Mouse (Mus musculus): ENCODE results near the gene Ppp1r36. TPM values are rescaled to one million over a fixed set of nuclear protein-coding genes. Genes with fewer than 3 reads are reported as not detected.
"Not testable (repeated sequence)": the region's sequence is repeated elsewhere in the genome, so short reads cannot be mapped to it uniquely, and the experiment has no call there.

Ppp1r36 gene
- polyA plus RNA-seq, 1 experiment from 2014 or later = 0.51 TPM

DNA sequence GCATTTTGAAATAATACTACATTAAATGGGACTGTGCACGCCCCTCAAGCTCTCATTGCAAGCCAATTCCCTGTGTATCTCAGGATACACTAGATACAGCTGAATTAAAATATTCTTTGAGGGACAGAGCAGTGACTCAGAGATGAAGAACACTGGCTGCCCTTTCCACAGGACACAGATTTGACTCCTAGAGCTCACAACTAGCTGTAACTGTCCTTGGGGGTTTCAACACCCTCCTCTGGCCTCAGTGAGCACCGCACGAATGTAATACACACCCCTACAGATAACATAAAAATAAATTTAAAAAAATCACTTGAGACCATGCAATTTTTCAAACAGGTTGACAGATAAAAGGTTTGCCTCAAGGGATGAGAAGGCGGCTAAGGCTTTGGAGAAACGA is 10.2 kb downstream of the Ppp1r36 start:
- H3K27me3 ChIP-seq (replicated peaks; ENCODE audit: control insufficient read depth, insufficient read depth, low read length) = no peaks in the 10 kb centered on the region
- no peaks in the 10 kb centered on the region for H3K9me3 ChIP-seq (ENCODE audit: control insufficient read depth, low read length)
- H3K4me3 ChIP-seq (ENCODE audit: low read depth, low read length) = no peak overlapping the region
- DNase-seq (ENCODE audit: low spot score) (no peak), ATAC-seq (replicated peaks; ENCODE audit: low FRiP score) (no peak)
- H3K4me1 ChIP-seq (replicated peaks; ENCODE audit: control insufficient read depth, insufficient read depth, low read length) = no peaks in the 10 kb centered on the region
- H3K27ac ChIP-seq (ENCODE audit: low read depth, low read length) = no peak overlapping the region
- no peaks in the 10 kb centered on the region for H3K36me3 ChIP-seq (ENCODE audit: control insufficient read depth, insufficient read depth, low read length)
- WGBS = 52% methylated on average over 5 of the region's 5 CpGs
- H3K9ac ChIP-seq (ENCODE audit: low read depth, low read length) = no peak overlapping the region
- no peak overlapping the region for H3K4me2 ChIP-seq

DNA sequence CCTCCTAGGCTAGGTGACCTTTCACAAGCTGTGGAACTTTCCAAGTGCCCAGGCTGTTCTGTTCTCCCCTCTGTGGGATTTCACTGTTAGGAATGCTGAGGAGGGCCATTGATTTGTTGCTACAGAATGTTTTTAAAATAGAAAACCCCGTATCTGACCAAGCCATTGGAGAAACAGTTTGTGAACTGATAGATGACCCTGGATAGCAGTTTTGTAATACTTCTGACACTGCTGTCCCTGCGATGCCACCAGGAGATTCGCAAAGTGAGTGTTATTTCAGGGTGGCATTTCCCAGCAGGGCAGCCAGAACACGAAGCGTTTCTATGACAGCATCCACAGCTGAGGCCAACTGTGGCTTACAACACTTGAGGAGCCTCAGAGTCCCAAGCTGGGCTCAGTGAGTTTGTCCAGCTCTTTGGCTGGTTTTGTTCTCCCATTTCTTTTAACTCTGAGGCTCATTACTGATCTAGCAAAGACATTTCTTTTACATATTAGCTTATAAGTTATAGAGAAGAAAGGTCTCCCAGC is 13.6 kb downstream of the Ppp1r36 start:
- Histone ChIP-seq H3K27ac (ENCODE audit: low read depth, low read length) (no peak overlapping the region), H3K4me3 (ENCODE audit: low read depth, low read length) (no peak overlapping the region), H3K4me1 (replicated peaks; ENCODE audit: control insufficient read depth, insufficient read depth, low read length) (no peaks in the 10 kb centered on the region), H3K9me3 (ENCODE audit: control insufficient read depth, low read length) (no peaks in the 10 kb centered on the region), H3K27me3 (replicated peaks; ENCODE audit: control insufficient read depth, insufficient read depth, low read length) (peaks cover 21% of the 10 kb centered on the region), H3K36me3 (ENCODE audit: control insufficient read depth, insufficient read depth, low read length) (no peaks in the 10 kb centered on the region), H3K9ac (ENCODE audit: low read depth, low read length) (no peak overlapping the region), H3K4me2 (no peak overlapping the region)
- WGBS = 51% methylated on average over 5 of the region's 5 CpGs
- DNase-seq (ENCODE audit: low spot score) (no peak), ATAC-seq (replicated peaks; ENCODE audit: low FRiP score) (no peak)

- no peaks in the 10 kb centered on the region for H3K4me1 ChIP-seq (replicated peaks; ENCODE audit: control insufficient read depth, insufficient read depth, low read length)
- no peaks in the 10 kb centered on the region for H3K36me3 ChIP-seq (ENCODE audit: control insufficient read depth, insufficient read depth, low read length)
- no peak overlapping the region for H3K9ac ChIP-seq (ENCODE audit: low read depth, low read length)
- no peak overlapping the region for H3K27ac ChIP-seq (ENCODE audit: low read depth, low read length)
- WGBS = 77% methylated on average over 6 of the region's 6 CpGs
- DNase-seq (ENCODE audit: low spot score) = no peak
- no peaks in the 10 kb centered on the region for H3K9me3 ChIP-seq (ENCODE audit: control insufficient read depth, low read length)
- no peak for ATAC-seq (replicated peaks; ENCODE audit: low FRiP score)
- peaks cover 24% of the 10 kb centered on the region for H3K27me3 ChIP-seq (replicated peaks; ENCODE audit: control insufficient read depth, insufficient read depth, low read length)
- no peak overlapping the region for H3K4me2 ChIP-seq
- H3K4me3 ChIP-seq (ENCODE audit: low read depth, low read length) = no peak overlapping the region
Observed at GRCm38 (mm10) chr12:76431431-76431830, 14.1 kb downstream of the Ppp1r36 start.

DNA sequence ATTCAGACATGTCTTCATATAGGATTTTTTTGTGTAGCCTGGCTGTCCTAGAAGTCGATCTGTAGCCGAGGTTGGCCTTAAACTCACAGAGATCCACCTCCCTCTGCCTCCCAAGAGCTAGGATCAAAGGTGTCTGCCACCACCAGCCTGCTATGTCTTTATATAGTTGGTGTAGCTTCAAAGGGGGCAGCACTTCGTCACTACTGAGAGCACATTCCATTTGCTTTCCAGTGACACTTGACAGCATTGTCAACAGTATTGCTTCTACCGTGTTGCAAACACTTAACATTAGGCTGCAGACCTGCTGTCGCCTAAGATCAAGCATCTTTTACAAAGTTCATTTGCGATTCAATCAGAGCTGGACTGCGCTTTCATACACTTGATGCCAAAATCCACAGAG is 16.8 kb downstream of the Ppp1r36 start:
- no peaks in the 10 kb centered on the region for H3K9me3 ChIP-seq (ENCODE audit: control insufficient read depth, low read length)
- WGBS = 36% methylated on average over 7 of the region's 7 CpGs
- no peaks in the 10 kb centered on the region for H3K36me3 ChIP-seq (ENCODE audit: control insufficient read depth, insufficient read depth, low read length)
- H3K27me3 ChIP-seq (replicated peaks; ENCODE audit: control insufficient read depth, insufficient read depth, low read length) = peaks cover 24% of the 10 kb centered on the region
- H3K27ac ChIP-seq (ENCODE audit: low read depth, low read length) = no peak overlapping the region
- no peaks in the 10 kb centered on the region for H3K4me1 ChIP-seq (replicated peaks; ENCODE audit: control insufficient read depth, insufficient read depth, low read length)
- no peak overlapping the region for H3K4me3 ChIP-seq (ENCODE audit: low read depth, low read length)
- ATAC-seq (replicated peaks; ENCODE audit: low FRiP score) (no peak), DNase-seq (ENCODE audit: low spot score) (no peak)
- H3K4me2 ChIP-seq = no peak overlapping the region
- no peak overlapping the region for H3K9ac ChIP-seq (ENCODE audit: low read depth, low read length)

DNA sequence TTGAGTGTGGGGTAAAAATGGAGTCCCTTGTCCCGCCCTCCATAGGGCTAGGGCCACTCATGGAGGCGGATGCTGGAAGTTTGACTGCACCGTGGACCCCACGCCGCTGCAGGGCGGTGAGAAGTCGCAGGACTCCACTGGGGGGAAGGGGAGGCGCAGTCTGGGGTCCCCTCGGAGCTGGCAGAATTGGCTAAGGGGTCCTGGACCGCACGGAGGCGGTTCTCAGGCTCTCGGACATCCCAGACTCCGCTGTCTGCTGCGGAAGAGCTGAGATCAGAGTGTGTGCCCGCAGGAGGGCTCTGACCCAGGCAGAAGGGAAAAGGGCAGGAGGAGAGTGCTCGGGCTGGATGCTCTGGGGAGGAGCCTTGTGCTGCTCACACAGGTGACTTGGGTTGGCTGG is 17.7 kb downstream of the Ppp1r36 start:
- WGBS = 5% methylated on average over 17 of the region's 17 CpGs
- no peak for ATAC-seq (replicated peaks; ENCODE audit: low FRiP score)
- Histone ChIP-seq H3K9ac (ENCODE audit: low read depth, low read length) (no peak overlapping the region), H3K9me3 (ENCODE audit: control insufficient read depth, low read length) (no peaks in the 10 kb centered on the region), H3K36me3 (ENCODE audit: control insufficient read depth, insufficient read depth, low read length) (no peaks in the 10 kb centered on the region), H3K4me3 (ENCODE audit: low read depth, low read length) (peak overlapping the region; percentile 36), H3K27ac (ENCODE audit: low read depth, low read length) (no peak overlapping the region), H3K4me2 (peak overlapping the region; percentile 60), H3K27me3 (replicated peaks; ENCODE audit: control insufficient read depth, insufficient read depth, low read length) (peaks cover 24% of the 10 kb centered on the region), H3K4me1 (replicated peaks; ENCODE audit: control insufficient read depth, insufficient read depth, low read length) (no peaks in the 10 kb centered on the region)
- DNase-seq (ENCODE audit: low spot score) = no peak

DNA sequence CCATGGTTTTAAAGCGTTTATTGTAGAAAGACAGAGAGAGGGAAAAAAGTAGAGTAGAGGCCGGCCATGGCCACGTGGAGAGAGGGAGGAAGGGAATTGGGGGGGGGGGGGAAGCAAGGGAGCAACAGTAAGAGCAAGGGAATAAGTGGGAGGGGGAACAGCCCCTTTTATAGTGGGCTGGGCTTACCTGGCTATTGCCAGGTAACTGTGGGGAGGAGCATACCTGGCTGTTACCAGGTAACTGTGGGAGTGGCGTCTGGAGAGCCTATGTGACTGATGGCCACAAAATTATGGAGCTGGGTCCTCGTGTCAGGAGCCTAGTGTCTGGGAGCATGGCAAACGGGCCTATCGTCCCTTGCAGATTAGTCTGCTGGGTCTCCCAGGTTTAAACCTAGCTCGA is 18.2 kb downstream of the Ppp1r36 start:
- H3K9me3 ChIP-seq (ENCODE audit: control insufficient read depth, low read length) = no peaks in the 10 kb centered on the region
- H3K4me2 ChIP-seq = peak overlapping the region; percentile 60
- no peaks in the 10 kb centered on the region for H3K36me3 ChIP-seq (ENCODE audit: control insufficient read depth, insufficient read depth, low read length)
- WGBS = 33% methylated on average over 8 of the region's 8 CpGs
- DNase-seq (ENCODE audit: low spot score) (no peak), ATAC-seq (replicated peaks; ENCODE audit: low FRiP score) (no peak)
- no peaks in the 10 kb centered on the region for H3K4me1 ChIP-seq (replicated peaks; ENCODE audit: control insufficient read depth, insufficient read depth, low read length)
- H3K4me3 ChIP-seq (ENCODE audit: low read depth, low read length) = no peak overlapping the region
- no peak overlapping the region for H3K9ac ChIP-seq (ENCODE audit: low read depth, low read length)
- H3K27ac ChIP-seq (ENCODE audit: low read depth, low read length) = no peak overlapping the region
- H3K27me3 ChIP-seq (replicated peaks; ENCODE audit: control insufficient read depth, insufficient read depth, low read length) = peaks cover 24% of the 10 kb centered on the region

GRCm38 (mm10) chr12:76443488-76443887 is 26.1 kb downstream of the Ppp1r36 start:
- not testable (repeated sequence) for ATAC-seq (replicated peaks; ENCODE audit: low FRiP score); H3K27me3 ChIP-seq (replicated peaks; ENCODE audit: control insufficient read depth, insufficient read depth, low read length); H3K4me1 ChIP-seq (replicated peaks; ENCODE audit: control insufficient read depth, insufficient read depth, low read length); H3K36me3 ChIP-seq (ENCODE audit: control insufficient read depth, insufficient read depth, low read length); DNase-seq (ENCODE audit: low spot score); H3K4me2 ChIP-seq; H3K27ac ChIP-seq (ENCODE audit: low read depth, low read length); H3K4me3 ChIP-seq (ENCODE audit: low read depth, low read length); H3K9ac ChIP-seq (ENCODE audit: low read depth, low read length); H3K9me3 ChIP-seq (ENCODE audit: control insufficient read depth, low read length)
- 74% methylated on average over 6 of the region's 6 CpGs for WGBS

DNA sequence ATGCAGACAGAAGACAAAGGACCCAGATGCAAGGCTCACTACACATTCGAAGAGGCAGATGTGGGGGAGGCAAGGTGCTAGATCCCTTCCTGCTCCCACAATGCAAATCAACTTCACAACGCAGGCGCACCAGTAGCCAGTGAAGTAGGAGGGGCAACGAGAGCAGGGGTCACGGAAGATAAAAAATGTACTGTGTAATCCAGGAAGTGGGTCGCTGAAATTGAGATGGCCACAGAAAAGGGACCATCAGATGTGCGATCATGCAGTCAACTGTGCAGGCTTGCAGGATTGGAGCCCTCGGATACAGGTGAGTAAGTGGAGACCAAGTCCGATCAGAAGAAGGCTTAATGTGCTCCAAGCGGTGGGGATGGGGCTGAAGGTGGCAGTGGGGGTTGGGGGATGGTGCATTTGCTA is 27.0 kb downstream of the Ppp1r36 start:
- no peak overlapping the region for H3K27ac ChIP-seq (ENCODE audit: low read depth, low read length)

GRCm38 (mm10) chr12:76444862-76445261 is 27.5 kb downstream of the Ppp1r36 start:
- Histone ChIP-seq H3K4me3 (ENCODE audit: low read depth, low read length) (peak overlapping the region; percentile 46), H3K4me1 (replicated peaks; ENCODE audit: control insufficient read depth, insufficient read depth, low read length) (no peaks in the 10 kb centered on the region), H3K4me2 (peak overlapping the region; percentile 52), H3K27ac (ENCODE audit: low read depth, low read length) (no peak overlapping the region), H3K9ac (ENCODE audit: low read depth, low read length) (no peak overlapping the region), H3K27me3 (replicated peaks; ENCODE audit: control insufficient read depth, insufficient read depth, low read length) (no peaks in the 10 kb centered on the region), H3K36me3 (ENCODE audit: control insufficient read depth, insufficient read depth, low read length) (no peaks in the 10 kb centered on the region), H3K9me3 (ENCODE audit: control insufficient read depth, low read length) (no peaks in the 10 kb centered on the region)
- ATAC-seq (replicated peaks; ENCODE audit: low FRiP score) (no peak), DNase-seq (ENCODE audit: low spot score) (no peak)
- WGBS = 65% methylated on average over 6 of the region's 6 CpGs

More for the DNA sequence above, 27.0 kb downstream of the Ppp1r36 start:
- Histone ChIP-seq H3K9ac (ENCODE audit: low read depth, low read length) (no peak overlapping the region), H3K4me3 (ENCODE audit: low read depth, low read length) (peak overlapping the region; percentile 46), H3K27me3 (replicated peaks; ENCODE audit: control insufficient read depth, insufficient read depth, low read length) (no peaks in the 10 kb centered on the region), H3K36me3 (ENCODE audit: control insufficient read depth, insufficient read depth, low read length) (no peaks in the 10 kb centered on the region), H3K4me1 (replicated peaks; ENCODE audit: control insufficient read depth, insufficient read depth, low read length) (no peaks in the 10 kb centered on the region), H3K9me3 (ENCODE audit: control insufficient read depth, low read length) (no peaks in the 10 kb centered on the region), H3K4me2 (peak overlapping the region; percentile 52)
- ATAC-seq (replicated peaks; ENCODE audit: low FRiP score) (peak; percentile 36; the same call in 1 of the 2 replicates), DNase-seq (ENCODE audit: low spot score) (no peak)
- 48% methylated on average over 10 of the region's 10 CpGs for WGBS
